Mouse (Mus musculus) bone marrow, adult 2 months (tissue): ENCODE results near the gene Cyp4x1. TPM values are rescaled to one million over a fixed set of nuclear protein-coding genes. Genes with fewer than 3 reads are reported as not detected.

ENCODE experiments used
- H3K27ac ChIP-seq: fragments of 200-500 bp; 2 replicates; pipeline ENCODE4 v1.5.1; 2012; ENCODE audit warnings: low read depth, mild to moderate bottlenecking, control low read depth, inconsistent platforms, low read length; ENCODE audit not compliant: control insufficient read depth, poor library complexity, insufficient read depth
- H3K4me1 ChIP-seq: fragments of 200-500 bp; 2 replicates; pipeline ENCODE4 v1.6.1; 2011; ENCODE audit warnings: low read length; ENCODE audit not compliant: control insufficient read depth, insufficient read depth
- H3K4me3 ChIP-seq: fragments of 200-500 bp; replicated peaks from 2 replicates; pipeline ENCODE3; 2011; ENCODE audit warnings: mild to moderate bottlenecking, low read depth, low read length, control low read depth; ENCODE audit not compliant: control insufficient read depth
- CTCF ChIP-seq: fragments of 200-500 bp; IDR thresholded peaks from 2 replicates; pipeline ENCODE4 v1.5.1; 2011; ENCODE audit warnings: low read length, control low read depth; ENCODE audit not compliant: control insufficient read depth, insufficient read depth
- POLR2A ChIP-seq: fragments of 200-500 bp; IDR thresholded peaks from 2 replicates; pipeline ENCODE4 v1.6.1; 2011; ENCODE audit warnings: low read depth, mild to moderate bottlenecking, control low read depth, low read length, borderline replicate concordance; ENCODE audit not compliant: control insufficient read depth
- WGBS: fragments of 180-500 bp; shearing (Covaris S2); methylation state at CpG from one replicate; pipeline ENCODE4 v1.1.7; 2018; 5-methylcytosine and 5-hydroxymethylcytosine counted together
- polyA plus RNA-seq: library from polyadenylated mRNA; stranded (reverse); fragments of >200 nt; gene quantifications from 2 replicates; pipeline ENCODE4 v1.2.4, GENCODE M21; 2011; ENCODE audit warnings: low replicate concordance; ENCODE audit not compliant: missing spikeins, insufficient read depth, insufficient read length

Gene Cyp4x1
- polyA plus RNA-seq, 1 experiment, result 2.0 TPM

GRCm38 (mm10) chr4:115057674-115058316 is 76.3 kb downstream of the Cyp4x1 start:
- H3K4me3 ChIP-seq, result peak overlapping the region; percentile 76
- under 1% methylated on average over 33 of the region's 33 CpGs for WGBS
- no peaks in the 10 kb centered on the region for H3K4me1 ChIP-seq

GRCm38 (mm10) chr4:115056921-115057673 is 77.0 kb downstream of the Cyp4x1 start:
- TF ChIP-seq CTCF, result no peak
- peak; percentile 60 for TF ChIP-seq POLR2A
- Histone ChIP-seq H3K27ac (peak overlapping the region; percentile 90), H3K4me3 (peak overlapping the region; percentile 76), H3K4me1 (no peaks in the 10 kb centered on the region)
- WGBS, result under 1% methylated on average over 48 of the region's 48 CpGs

More at GRCm38 (mm10) chr4:115057674-115058316, 76.3 kb downstream of the Cyp4x1 start:
- no peak; the same call in 1 of the 2 replicates for TF ChIP-seq POLR2A
- no peak for TF ChIP-seq CTCF
- H3K27ac ChIP-seq, result peak overlapping the region; percentile 90

- TF ChIP-seq POLR2A, result peak; percentile 89
- no peak for TF ChIP-seq CTCF
- peak within 1 kb of the TSS; percentile 90 for H3K27ac ChIP-seq
- peak within 1 kb of the TSS; percentile 76 for H3K4me3 ChIP-seq
- no peaks in the 10 kb centered on the region for H3K4me1 ChIP-seq
- under 1% methylated on average over 60 of the region's 60 CpGs for WGBS
Observed at GRCm38 (mm10) chr4:115056371-115056920, 77.6 kb downstream of the Cyp4x1 start, which contains the start of gene Tal1. Gene Tal1 (plus strand): TSS chr4:115056426.

Other genes starting within 250 kb of the Cyp4x1 start
- gene Foxd2, start 225.4 kb downstream of the Cyp4x1 start, polyA plus RNA-seq, result 0.57 TPM in 1 of 2 replicates, not detected in the other
- gene Foxe3, start 208.3 kb downstream of the Cyp4x1 start, polyA plus RNA-seq, result not detected in 2 replicates
- 26.5 and 34.7 TPM in 2 replicates for gene Cmpk1, start 147.0 kb downstream of the Cyp4x1 start, polyA plus RNA-seq
- gene Stil, start 134.1 kb downstream of the Cyp4x1 start, polyA plus RNA-seq, result 7.8 and 8.1 TPM in 2 replicates
- 67.9 and 68.4 TPM in 2 replicates for gene Tal1, start 77.9 kb downstream of the Cyp4x1 start, polyA plus RNA-seq
- gene Pdzk1ip1, start 45.6 kb downstream of the Cyp4x1 start, polyA plus RNA-seq, result 212 and 213 TPM in 2 replicates
- not detected in 2 replicates for gene Cyp4a29, start 107.8 kb upstream of the Cyp4x1 start, polyA plus RNA-seq
- 2.1 TPM in 1 of 2 replicates, not detected in the other for gene Cyp4a12a, start 164.8 kb upstream of the Cyp4x1 start, polyA plus RNA-seq